Mouse (Mus musculus) adrenal gland, adult 18-20 months (tissue): ENCODE measurements around the gene Cadps2. TPM values are rescaled to one million over a fixed set of nuclear protein-coding genes. Genes with fewer than 3 reads are reported as not detected.

Source experiments
- DNase-seq, 2 experiments: peaks; one replicate each; pipeline ENCODE4 v3.0.0; 2021 to 2022; ENCODE audit warnings: low spot score in 2 of 2
- total RNA-seq, 2 experiments: library from RNA; stranded (reverse); gene quantifications; 1 replicate in 1 of 2; 2 replicates in 1 of 2; pipeline ENCODE4 v1.2.3; 2021

The Cadps2 gene
- total RNA-seq, 2 experiments from 2014 or later, result 2.9 to 9.1 TPM

DNA sequence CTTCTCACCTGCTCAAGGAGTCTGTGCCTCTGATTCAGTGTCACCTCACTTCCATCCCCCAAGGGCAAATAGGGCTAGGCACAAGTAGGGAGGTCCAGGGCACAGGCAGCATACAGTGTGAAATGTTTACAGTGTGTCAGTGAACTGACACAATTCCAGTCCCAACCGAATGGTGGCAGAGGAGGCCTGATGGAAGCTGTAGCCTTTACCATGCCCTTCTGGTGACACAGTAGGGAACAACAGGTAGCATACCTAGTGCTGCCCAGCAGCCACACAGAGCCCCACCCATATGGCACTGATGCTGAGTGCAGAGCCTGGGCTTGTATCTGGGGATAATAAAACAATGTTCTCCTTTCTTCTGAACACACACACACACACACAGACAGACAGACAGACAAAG is 61.6 kb downstream of the Cadps2 start:
- DNase-seq, result no peak

GRCm38 (mm10) chr6:23762204-23762603 is 77.0 kb downstream of the Cadps2 start:
- no peak for DNase-seq

GRCm38 (mm10) chr6:23758249-23758648 is 81.0 kb downstream of the Cadps2 start:
- no peak for DNase-seq

DNA sequence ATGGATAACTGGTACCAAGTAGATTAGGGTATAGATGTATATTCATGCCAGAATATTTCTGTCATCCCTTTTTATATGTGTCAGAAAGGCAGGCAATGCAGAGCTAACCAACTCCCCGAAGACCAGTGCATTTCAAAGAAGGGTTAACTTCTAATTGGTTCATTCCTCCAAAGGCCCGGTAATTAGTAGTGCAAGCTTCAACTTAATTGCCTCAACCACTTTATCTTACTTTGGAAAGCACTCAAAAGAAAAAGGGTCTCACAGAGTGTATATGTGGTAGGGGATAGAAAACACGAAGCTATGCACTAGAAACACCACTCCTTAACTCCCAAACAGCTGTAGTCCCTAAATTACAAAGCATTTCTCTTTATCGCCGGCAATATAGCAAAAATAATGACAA is 90.4 kb downstream of the Cadps2 start:
- no peak for DNase-seq

GRCm38 (mm10) chr6:23740010-23740409 is 99.2 kb downstream of the Cadps2 start:
- DNase-seq, result no peak

- no peak for DNase-seq
Observed at GRCm38 (mm10) chr6:23732750-23733149, 106.5 kb downstream of the Cadps2 start.

GRCm38 (mm10) chr6:23728620-23729019 is 110.6 kb downstream of the Cadps2 start:
- no peak for DNase-seq

DNA sequence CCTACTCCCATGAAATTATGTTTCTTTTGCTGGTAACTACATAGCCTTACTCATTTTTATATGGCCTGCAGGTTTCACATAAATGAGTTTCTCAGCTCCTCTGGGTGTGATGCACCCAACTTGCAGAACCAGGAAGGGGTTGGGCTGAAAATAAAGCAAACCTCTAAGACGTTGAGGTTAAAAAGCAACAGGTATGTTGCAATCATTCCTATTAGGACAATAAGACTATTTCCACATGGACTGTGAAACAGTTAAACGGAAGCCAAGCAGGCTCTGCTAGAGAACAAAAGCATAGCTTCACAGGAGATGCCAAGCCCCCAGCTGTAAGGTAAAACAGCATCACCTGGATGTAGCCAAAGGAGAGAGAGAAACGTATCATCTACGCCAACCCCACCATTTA is 115.5 kb downstream of the Cadps2 start:
- no peak for DNase-seq

DNA sequence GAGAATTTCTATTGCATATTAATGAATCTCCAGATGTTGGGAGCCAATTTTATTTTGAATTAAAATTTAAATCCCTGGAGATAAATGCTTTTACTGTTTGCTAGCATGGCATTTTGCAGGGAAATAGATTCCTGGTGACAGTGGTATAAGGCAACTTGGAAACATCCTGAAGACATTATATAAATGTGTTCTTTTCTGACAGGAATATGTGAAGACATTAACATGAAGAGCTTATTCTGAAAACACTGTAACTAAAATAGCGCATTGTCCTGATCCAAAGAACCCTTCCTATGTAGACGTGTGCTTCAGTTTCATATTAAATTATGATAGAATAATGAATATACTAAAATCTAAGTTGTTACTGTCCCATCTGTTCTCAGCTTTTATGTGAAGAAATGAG is 118.8 kb downstream of the Cadps2 start:
- no peak for DNase-seq

GRCm38 (mm10) chr6:23707506-23707905 is 131.7 kb downstream of the Cadps2 start:
- DNase-seq, result no peak

DNA sequence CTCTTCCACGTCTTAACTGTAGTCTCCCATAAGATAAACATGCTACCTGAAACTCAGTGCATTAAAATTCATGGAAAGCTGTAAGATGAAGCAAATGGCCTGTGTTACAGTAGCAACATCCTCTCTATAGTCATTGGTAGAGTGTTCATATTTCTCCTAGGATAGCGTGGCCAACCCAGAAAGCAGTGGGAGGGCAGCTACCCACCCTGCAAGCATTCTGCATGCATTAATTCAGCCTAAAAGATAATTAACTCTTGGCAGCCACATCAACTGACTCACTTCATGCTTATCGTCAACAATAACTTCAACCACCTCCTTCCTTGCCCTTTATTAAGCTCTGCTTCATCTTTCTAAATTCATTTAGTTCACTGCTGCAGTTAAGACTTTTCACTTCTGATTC is 138.3 kb downstream of the Cadps2 start:
- no peak for DNase-seq

DNA sequence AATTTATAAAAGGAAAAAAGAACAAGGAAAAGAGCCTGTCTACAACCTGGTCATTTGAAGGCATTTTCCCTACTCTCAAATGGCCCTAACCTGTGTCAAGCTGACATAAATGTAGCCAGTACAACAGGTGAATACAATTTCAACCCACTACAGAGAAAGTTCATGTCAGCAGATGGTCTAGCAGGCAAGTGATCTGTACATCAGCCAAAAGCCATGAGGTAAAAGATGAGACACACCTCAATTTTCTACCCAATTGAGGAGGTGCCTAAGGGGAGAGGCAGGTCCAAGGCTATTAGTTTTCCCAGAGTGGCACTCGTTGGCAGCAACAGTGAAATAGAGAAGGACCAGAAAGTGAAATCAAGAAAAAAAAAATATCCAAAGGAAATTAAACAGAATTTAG is 161.0 kb downstream of the Cadps2 start:
- no peak for DNase-seq

- no peak for DNase-seq
Observed at GRCm38 (mm10) chr6:23655036-23655435, 184.2 kb downstream of the Cadps2 start, which contains the start of gene Rnf148. Rnf148 (minus strand) TSS chr6:23655136.

- no peak for DNase-seq
Observed at GRCm38 (mm10) chr6:23650205-23650604, 189.0 kb downstream of the Cadps2 start, which contains the start of gene Rnf133. Rnf133 (minus strand) TSS chr6:23650305.

DNA sequence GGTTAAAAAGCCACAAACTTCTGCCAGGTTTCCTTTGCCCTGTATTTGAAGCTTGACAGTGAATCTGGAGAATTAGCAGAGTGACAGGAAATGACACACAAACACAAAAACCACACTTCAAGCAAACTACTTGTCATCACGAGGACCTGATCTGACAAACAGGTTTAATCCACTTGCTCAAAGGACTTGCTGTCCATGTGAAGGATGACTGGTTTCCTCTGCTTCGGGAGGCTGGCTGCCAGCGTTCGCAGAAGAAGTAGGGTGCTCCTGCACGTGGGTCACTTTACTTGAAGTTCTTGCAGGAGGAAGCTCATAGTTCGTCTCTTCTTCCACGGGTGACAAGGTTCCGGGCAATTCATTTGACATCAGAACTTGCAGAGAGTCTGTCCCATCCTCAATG is 190.5 kb downstream of the Cadps2 start:
- DNase-seq, result no peak

DNA sequence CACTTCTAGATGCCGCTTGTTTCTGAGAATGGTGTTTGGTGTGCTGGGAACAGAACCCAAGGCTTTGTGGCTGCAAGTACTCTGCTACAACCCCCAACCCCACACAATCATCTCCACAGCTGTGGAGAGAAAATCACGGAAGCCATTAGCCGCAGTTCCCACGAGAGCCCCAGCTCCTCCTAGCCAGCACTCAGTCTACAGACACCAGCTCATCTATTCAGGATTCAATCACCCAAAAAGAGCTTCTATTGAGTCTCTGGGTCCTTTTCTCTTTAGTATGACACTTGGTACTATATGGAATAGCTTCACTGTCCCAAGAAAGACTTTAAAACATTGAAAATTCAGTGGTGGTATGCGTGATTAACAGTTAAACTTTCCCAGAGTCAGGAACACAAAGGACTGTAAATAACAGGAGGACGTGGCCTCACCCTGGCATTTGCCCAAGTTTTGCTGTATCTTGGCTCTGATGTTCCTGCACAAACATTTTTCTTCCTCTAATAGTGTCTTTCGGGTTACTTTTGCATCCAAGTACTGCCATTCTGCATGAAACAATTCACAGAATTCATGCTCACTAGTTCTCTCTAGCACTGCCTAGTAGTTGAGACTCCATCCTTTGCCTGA is 191.5 kb downstream of the Cadps2 start:
- no peak for DNase-seq

DNA sequence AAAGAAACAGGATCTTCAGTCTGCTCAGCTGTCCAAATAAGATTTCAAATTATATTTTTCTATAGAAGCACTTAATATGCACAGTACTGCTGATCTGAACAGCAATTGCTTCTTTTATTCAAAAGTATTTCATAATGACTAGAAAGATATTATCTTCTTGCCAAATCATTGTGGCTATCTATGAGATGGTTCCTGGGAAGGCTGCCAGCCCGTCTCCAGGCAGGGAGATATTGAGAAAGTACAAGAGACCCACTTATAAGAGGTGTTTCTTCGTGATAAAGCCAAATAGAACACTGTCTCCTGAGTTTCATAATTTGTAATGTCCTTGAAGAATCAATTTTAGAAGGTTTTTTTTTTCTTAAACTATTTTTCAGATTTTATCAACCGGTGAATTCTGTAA is 202.1 kb downstream of the Cadps2 start:
- peak in 1 of 2 experiments; percentile 11 for DNase-seq

- no peak for DNase-seq
Observed at GRCm38 (mm10) chr6:23635208-23635607, 204.0 kb downstream of the Cadps2 start.

DNA sequence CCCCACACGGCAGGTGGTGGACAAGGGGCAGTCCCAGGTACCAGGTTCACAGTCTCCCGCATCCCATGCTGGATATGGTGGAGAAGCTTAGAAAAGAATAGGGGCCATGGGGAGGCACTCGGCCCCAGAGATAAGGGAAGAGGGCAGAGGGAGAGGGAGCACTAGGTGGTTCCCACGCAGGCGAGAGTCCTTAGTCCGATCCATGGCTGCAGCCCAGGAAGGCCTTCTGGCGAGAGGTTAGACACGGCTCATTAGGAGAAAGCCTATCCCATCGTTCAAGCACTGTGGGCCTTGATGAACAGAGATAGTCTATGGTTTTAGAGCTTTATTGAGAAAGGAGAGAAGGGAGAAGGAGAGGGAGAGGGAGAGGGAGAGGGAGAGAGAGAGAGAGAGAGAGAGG is 205.2 kb downstream of the Cadps2 start:
- DNase-seq, result no peak

- no peak for DNase-seq
Observed at GRCm38 (mm10) chr6:23630465-23630864, 208.8 kb downstream of the Cadps2 start.

- DNase-seq, result no peak
Observed at GRCm38 (mm10) chr6:23575102-23575501, 264.1 kb downstream of the Cadps2 start.

DNA sequence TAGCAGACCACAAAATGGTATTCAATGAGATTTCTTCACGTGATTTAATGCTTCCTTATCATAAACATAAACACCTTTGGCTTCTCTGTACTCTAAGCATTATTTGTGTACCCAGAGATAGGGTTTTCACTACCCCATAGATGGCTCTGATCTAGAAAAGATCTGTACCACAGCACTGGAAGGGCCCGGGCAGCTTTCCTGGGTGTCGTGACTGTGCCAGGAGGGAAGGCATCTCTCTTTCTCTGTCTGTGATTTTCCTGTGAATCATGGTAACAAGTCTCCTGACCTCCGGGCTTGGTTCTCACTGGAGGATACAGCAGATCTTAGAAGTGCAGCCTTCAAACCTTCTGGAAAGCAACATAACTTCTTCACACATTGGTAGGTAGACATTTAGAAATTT is 265.5 kb downstream of the Cadps2 start:
- DNase-seq, result no peak

GRCm38 (mm10) chr6:23572401-23572800 is 266.8 kb downstream of the Cadps2 start:
- DNase-seq, result no peak
